Mouse (Mus musculus): ENCODE measurements at regions not wholly inside any gene's neighbourhood (a gene's known extent, or its start where the extent isn't known, plus 50 kb on each side); places are given as distances from the start of the nearest gene placed in this dataset.

DNA sequence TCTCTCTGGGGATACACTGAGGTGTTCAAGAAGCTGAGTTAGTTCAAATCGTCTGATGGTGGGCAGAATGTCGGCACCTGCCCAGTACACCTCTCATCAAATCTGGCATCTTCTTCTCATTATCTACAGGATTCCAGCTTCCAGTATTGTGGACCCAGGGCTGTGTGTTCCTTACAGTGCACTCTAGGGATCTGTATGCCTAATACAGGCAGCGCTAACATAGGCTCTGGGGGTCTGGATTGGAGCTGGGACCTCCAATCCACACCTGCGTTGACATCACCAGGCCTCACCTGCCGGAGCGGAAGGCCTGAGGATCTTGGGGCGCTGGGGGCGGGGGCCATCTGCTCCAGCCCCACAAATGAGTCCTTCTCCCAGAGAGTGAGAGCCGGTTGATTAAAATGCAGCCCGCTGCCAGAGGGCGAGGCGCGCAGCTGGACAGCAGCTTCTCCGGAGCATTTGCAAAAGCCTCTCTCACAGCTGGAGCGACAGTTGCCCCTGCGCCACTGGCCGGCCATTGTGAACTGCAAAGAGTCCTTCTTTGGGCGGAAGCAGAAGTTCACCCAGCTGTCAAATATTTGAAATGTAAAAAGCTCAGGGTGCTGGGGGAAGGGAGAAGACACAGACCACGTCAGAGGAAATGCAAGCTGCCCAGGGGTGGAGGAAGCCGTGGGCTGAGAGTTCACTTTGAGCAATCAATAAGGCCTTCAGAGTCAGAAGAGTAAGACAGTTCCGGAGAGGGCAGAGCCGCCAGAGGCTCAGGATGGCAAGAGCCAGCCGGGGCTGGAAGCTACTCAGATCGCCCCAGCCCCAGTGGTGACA lies 347.0 kb downstream of the Rnf144a start:
- DNase-seq: peak; percentile 40

DNA sequence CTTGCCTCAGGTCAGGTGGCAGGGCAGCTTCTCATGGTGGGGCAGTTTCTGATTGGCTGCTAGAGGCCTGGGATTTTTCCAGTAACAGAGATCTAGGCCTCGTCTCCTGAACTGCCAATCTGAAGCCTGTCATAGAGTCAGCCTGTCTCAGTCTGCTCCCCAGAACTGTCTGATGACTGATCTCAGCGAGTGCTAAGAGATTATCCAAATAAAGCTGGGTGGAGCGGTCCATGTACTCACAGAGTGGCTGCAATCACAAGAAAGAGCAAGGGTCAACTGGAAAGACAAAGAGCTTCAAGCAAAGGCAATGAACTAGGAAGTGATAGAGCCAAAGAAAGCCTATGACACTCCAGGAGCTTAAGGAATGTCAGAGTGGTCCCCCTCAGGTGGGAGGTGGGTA lies 354.7 kb downstream of the Rnf144a start:
- no peak for DNase-seq

DNA sequence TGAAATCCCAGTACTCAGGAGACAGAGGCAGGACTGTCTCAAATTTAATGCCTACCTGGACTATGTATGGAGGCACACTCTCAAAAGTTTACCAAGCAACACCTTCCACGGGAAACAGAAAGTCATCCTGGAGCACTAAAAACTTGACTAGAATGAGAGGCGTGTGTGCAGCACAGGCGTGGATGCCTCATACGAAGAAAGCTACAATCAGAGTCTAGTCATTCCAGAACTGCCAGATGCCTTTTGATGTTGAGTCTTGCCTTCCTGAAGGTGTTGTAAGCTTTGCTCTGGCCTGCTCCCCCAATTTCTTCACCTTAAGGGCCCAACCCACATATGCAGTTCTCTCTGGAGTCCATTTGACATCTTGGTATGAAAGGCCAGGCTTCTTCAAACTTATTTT lies 356.0 kb downstream of the Rnf144a start:
- no peak for DNase-seq

DNA sequence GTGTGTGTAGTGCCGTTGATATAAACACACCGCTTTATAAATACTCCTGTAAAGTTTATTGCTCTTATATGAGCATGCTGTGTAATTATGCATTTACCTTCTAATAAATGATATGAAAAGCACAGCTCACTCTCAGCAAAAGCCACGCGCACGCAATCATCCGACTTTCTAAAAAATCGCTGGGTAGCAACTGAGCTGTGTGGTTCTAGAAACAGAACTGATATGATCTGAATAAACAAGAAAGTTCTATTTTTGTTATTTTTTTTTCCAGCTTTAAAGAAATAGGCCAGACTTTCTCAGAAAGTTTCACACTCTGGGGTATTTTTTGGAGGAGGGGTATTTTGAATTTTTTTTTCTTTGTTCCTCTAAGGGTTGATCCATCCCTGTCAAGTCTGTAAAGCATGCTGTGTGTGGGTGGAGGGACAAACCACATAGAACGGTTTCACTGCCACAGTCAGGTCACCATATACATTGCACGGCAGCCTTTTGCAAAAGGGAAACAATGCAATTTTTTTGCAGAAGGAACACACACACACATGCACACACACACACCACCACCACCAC lies 357.5 kb downstream of the Rnf144a start:
- DNase-seq: no peak

DNA sequence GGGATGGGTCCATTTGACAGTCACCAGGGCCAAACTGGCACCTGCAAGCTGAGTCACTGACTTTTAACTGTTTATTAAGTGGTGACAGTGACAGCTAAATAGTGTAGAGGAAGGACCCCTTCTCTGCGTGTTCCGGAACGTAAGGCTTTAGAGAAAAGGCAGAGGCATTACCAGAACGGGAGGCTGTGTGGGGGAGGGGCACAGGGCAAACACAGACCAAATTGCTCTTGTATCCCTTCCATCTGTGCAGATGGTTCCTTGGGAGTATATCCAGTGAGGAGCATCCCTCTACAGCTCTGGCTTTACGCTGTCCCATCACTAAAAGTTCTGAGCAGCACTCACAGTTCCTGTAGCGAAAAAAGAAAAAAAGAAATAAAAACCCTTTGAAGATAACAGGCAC lies 368.1 kb downstream of the Rnf144a start:
- no peak for DNase-seq

DNA sequence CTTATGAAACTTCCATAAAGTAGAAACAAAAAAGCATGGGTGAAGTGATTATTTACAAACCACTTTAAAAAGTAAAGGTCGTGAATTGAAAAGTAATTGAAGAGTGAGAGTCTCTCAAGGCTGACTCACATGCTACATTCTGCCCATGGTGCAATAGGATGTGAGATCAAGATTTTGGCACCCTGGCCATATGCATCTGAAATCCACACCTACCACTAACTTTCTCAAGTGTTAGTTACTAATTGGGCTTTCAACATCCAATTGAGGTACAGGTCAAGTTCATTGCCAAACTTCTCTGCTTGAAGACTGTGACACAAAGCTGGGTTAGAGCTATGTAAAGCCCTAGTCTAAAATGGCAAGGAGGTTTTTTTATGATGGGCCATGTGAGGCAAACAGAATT lies 369.7 kb downstream of the Rnf144a start:
- no peak for DNase-seq

DNA sequence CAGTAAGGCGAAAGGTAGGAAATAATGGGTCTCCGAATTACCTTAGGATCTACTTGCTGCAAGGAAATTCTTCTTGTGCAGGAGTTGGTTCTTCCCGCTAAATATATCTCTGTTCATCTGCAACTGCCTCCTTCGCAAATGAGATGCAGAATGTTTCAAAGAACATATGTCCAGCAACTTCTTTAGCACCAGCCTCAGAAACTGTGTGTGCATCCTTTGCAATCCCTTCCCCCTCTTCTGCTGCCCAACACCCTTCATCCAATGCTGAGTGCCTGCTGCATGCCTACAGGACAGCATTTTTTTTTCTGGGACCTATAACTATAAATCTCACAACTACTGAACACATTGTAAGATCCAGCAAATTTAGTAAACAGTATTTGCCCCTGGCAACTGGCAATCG lies 402.1 kb downstream of the Rnf144a start:
- DNase-seq: no peak

DNA sequence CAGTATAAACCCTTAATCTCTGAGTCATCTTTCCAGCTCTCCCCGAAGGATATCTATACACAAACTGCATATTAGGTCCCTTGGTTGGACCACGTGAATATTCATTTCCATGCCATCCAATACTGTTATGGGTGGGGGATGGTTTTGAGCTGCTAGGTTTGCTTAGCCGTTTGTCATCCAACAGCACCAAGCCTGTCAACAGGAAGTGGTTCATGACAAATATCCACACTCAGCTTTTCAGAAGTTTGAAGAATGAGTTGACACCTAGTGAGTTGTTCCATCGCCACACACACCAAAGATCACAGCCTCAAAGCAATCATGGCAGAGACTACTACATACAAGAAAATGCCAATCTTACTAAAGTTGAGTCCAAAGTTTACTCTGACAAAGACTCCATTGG lies 421.0 kb downstream of the Rnf144a start:
- no peak for DNase-seq

DNA sequence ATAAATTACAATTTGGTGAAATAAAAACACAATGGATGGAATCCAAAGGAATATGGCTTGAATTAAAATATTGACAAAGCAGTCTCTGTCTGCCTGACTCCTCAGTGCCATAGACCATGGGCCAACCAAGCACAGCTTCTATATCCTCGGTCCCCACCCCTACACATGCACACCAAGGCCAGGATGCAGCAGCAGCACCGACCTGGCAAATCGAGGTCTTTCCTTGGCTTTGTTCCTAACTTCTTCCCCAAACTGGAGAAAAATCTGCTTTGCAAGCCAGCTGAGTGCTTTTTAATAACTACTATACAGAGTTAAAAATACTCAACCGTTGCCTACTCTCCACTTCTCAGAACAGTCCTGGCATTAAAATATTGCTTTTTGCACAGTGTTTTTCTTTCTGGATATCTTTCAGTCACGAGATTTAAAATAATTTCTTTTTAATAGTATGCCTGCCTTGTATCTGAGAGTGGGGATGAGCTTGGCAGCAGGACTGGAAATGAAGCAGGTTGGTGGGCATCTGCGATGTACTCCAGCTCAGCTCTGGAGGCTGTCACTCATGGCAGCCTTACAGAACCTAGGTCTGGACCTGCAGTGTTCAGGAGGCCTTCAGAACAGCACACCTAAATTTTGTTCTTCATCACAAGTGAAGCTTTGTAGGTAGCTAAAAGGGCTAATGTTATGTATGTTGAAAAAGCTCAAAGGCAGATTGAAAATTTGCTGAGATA lies 423.1 kb downstream of the Rnf144a start:
- no peak for DNase-seq

DNA sequence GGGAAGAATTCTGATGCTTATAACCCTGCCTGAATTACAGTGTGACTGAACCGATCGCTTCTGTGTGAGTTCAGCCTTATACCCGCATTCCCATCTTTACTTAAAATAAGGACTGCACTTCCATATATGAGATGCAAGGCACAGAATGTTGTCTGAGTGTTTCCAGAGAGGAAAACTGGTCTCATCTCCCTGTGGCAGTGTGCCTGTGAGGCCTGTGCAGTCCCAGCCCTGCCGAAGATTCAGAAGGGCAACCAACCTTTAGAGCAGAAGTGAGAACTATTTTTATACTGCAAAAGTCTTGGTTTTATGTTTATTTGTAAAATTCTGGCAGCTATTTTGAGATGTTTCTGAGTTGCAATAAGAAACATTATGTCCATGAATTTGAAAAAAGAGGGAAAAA lies 432.5 kb downstream of the Rnf144a start:
- no peak for DNase-seq

DNA sequence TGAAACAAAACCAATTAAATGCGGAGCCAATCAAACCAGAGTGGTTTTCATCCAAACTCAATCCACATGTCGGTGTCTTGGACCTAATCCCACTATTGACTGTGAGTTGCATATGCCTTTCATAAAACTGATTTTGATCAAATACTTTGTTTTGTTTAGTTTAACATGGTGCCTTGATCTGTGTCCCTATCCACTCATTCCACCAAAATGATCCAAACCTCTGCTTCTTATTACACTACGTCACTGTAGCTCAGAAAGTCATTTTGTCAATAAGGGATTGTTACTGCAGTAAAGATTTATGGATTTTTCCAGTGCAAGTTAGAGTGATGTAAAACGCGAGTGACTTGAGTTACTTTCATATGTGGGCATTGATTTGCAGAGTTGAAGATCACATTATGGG lies 436.7 kb downstream of the Rnf144a start:
- DNase-seq: no peak

DNA sequence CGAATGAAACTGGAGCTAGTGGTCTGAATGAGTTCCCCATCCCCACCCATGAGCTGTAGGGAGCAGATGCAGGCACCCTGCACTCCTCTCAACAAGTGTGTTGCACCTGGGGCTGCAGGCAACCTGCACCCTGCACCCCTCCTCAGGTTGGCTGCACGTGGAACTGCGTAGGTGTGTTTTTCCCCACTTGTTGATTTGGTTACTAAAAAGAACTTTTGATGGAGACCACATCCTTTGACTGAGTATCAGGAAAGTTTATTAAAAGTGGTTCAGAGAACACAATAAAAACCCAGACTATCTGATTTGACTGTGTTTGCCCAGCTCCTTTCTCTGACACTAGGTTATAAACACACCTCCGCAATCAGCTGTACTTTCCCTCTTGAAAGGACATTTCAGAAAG lies 456.5 kb downstream of the Rnf144a start:
- DNase-seq: no peak

DNA sequence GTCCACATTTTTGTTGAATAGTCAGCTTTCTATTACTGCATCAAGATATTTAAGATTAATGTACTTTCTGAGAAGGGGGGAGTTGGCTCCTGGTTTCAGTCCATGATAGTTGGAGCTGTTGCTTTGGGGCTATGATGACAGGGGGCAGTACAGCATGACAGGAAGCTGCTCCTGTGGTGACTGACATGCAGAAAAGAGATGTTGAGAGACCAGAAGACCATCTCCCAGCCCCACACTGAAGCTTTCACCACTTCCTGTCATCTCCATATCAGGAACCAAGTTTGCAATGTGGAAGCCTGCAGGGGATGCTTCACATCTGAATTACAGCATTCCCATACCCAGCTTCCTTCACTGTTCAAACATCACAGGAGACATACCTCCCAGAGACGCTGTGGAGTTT lies 457.5 kb downstream of the Rnf144a start:
- no peak for DNase-seq

DNA sequence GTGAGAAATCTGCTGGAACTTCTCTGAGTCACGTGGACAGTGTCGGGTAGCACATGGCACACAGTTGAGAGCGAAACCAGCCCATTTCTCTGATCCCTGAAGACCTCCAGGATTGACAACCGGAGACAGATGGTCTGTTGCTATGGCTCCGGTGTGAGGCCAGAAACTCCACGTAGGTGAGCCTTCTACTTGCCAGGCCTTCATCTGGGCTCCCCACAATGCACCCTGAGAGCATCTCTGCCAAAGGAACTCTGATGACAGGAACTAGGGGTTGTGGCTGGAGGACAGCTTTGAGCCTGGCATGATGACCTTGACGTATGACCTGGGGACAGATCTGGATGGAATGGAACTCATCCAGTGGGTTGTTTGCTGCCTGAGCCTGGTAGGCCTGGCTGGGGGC lies 467.9 kb downstream of the Rnf144a start:
- no peak for DNase-seq

DNA sequence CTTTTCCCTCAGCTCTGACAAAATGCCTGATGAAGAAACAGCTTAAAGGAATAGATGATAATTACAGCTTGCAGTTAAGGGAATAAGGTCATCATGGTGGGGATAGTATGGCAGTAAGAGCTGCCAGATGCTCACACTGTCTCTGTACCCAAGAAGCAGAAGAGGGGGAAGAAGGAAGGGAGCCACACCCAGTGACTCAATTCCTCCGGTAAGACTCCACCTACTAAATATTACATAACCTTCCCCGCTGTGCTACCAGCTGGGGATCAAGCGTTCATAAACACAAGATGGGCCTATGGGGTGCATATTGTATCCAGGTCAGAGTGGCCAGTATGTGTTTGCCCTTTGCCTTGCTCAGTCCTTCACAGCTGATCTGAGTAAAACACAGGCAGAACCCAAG lies 468.9 kb downstream of the Rnf144a start:
- DNase-seq: no peak

DNA sequence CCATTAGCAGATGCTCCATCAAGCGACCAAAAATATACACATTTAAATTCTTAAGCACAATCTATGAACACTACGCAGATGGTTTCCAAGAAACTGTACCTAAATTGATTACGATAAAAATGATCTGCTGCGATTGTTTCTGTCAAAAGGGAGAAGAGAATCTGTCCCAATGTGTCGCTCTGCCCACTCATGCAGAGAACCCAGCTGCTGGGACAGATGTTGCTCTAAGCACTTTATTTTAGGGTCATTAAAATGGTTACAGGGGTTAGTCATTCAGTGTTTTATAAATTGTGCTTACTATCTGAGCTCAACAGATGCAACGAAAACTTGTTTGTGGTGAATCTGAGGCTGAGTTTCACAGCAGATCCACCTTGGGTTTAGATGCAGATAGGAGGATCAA lies 476.2 kb downstream of the Rnf144a start:
- no peak for DNase-seq

DNA sequence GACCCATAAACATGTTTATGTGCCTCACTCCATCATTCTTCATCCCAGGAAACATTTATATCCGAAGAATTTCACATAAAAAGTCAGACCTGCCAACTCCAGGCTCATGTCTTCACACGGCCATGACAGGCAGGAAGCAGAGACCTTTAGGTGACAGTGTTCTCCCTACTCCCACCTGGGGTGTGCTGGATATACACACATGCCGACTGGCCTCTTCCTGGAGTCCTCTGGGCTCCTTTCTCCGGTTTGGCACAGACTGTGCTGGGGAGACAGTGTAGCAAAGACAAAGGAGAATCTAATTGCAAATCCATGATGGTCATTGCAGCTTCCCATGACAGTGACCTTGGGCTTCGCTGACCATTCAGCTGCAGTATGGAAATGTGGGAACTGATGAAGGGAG lies 480.1 kb downstream of the Rnf144a start:
- DNase-seq: no peak

DNA sequence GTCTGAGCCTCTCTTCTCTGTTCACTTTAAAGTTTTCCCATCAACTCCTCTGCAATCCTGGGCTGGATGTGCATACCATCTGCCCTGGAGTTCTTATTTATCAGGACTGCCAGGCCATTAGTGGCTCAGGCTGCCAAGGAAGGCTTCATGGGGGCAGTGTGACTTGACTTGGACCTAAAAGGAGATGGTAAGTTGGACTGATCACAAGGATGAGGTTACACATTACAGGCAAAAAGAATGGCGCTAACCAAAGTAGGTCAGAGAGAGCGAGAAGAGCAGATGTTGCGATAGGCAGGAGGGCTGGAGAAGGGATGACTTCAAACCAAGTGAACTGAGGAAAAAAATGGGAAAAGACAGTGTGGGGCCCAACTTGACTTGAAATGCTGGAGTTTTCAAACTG lies 480.5 kb downstream of the Rnf144a start:
- DNase-seq: no peak

DNA sequence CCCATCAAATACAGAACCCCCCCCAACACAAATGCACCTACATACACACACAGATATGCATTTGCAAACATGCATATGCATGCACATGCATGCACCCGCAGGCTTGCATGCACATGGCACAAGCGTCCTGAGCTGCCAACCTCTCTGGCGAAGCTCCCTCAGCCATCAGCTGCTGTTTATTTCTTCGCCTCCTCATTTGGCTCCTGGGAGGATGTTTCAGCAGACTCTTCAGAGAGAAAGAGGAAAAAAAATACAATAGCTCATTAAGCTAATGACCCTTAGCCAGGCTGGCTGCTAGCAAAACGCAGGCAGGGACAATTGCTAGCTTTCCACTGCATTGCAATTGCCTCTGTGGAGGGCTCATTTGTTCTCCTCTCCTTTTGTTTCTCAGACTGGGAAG lies 488.7 kb downstream of the Rnf144a start:
- DNase-seq: no peak

DNA sequence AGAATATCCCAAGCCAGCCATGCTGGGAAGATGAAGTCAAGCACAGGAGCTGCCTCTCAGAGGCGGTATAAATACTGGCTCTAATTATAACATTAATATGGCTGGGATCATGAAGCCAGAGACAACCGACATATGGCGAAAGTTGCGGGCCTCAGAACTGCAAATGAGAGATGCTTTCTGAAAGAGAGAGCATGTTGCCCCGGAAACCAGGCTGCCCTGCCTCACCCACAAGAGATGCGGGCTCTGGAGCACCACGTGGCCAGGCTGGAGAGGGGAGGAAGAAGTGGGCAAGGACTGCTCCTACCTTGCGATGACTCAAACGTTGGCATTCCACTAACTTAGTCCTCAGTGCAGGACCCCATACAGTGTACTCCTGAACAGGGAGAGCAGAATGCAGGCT lies 490.5 kb downstream of the Rnf144a start:
- no peak for DNase-seq

DNA sequence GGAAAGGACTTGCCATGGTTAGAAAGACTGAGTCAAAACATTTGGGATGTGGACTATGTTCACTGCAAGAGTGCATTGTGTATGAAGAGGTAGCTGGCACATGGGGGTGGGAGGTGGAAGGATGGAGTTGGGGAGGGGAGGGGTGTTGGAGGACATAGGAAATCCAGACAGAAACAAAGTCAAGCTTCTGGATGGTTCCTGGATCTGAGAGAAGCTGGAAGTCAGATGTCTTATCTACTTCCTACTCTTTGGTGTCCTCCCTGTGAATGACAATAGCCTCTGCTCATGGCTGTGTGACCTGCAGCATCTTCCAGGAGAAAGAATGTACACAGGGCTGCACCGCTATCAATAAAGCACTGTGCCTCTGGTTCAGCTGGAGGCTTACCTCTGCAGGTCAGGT lies 491.3 kb downstream of the Rnf144a start:
- DNase-seq: no peak

DNA sequence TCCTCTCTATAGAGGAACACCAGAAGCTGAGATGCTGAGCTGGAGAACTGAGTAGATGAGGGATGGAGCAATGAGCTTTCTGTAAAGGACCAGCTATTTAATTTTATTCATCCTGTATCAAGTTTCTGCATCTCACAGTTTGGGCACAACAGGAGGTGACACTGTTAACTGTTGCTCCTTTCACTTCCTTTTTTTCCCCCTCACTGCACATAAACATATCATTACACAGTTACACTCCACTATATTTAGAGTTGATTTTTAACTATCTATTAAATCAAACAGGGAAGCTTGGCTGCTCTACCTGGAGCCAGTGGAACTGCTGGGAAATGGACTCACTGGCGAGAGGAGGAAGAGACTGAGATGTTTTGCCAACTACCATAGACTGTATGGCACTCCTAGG lies 509.4 kb downstream of the Rnf144a start:
- DNase-seq: no peak

DNA sequence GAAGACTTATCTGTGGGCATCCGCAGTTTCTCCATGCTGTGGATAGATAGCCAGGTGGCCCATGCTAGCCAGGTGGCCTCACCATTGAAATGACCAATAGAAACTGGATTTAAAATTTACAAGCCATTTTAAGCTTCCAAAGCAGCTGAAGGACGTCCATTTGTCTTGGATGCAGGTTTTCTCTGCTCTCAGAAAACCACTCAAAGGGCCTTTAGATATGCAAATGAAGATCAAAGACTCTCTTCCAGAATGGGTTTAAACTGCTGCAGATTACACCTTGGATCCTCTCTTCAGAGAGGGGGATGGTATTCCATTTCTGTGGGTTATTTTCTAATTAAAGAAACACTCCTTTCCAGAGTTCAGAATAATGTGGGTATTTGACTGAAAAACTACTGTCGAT lies 518.5 kb downstream of the Rnf144a start:
- no peak for DNase-seq

DNA sequence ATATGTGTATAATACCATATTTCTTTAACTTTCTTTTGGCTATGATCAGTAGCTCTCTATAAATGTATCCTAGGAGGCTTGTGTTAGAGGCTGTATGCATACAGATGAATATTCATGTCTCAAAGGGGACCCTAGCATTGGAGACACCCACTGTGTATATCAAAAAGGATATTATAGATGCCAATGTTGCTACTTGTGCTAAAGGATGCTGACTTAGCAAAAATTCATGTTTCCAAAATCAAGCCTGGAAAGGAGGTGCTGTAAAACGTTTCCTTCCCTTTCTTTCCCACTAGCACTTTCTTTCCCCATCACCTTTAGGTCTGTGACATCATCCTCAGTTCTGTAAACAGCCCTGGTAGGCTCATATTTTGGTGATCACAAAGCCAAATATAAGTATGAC lies 519.4 kb downstream of the Rnf144a start:
- DNase-seq: no peak

Measured in kidney, postnatal 14 days (tissue).